Mouse (Mus musculus) liver, adult 2 months (tissue): Measurements from ENCODE around the gene Nos1. TPM values are rescaled to one million over a fixed set of nuclear protein-coding genes. Genes with fewer than 3 reads are reported as not detected.

Experiments
- DNase-seq: peaks from one replicate; pipeline ENCODE4 v3.0.0-alpha.2; 2011; ENCODE audit warnings: low read depth, low spot score; ENCODE audit errors: extremely low read depth
- H3K27ac ChIP-seq: fragments of 200-500 bp; replicated peaks from 2 replicates; pipeline ENCODE4 v1.5.1; 2012; ENCODE audit warnings: low read depth, mild to moderate bottlenecking, control low read depth, inconsistent platforms, low read length; ENCODE audit not compliant: insufficient read depth
- H3K27me3 ChIP-seq: fragments of 200-500 bp; 2 replicates; pipeline ENCODE4 v1.6.1; 2012; ENCODE audit warnings: mild to moderate bottlenecking, moderate library complexity, low read length, inconsistent platforms; ENCODE audit not compliant: control insufficient read depth, insufficient read depth
- H3K36me3 ChIP-seq: fragments of 200-500 bp; 2 replicates; pipeline ENCODE4 v1.6.1; 2012; ENCODE audit warnings: low read length, inconsistent platforms; ENCODE audit not compliant: control insufficient read depth, insufficient read depth
- H3K4me1 ChIP-seq: fragments of 200-500 bp; 2 replicates; pipeline ENCODE4 v1.6.1; 2011; ENCODE audit warnings: low read length; ENCODE audit not compliant: control insufficient read depth, insufficient read depth
- H3K4me3 ChIP-seq: fragments of 200-500 bp; 2 replicates; pipeline ENCODE4 v1.5.1; 2011; ENCODE audit warnings: low read depth, mild to moderate bottlenecking, control low read depth, low read length, moderate library complexity; ENCODE audit not compliant: insufficient read depth
- H3K79me2 ChIP-seq: fragments of 200-500 bp; 2 replicates; pipeline ENCODE4 v1.6.1; 2012; ENCODE audit warnings: inconsistent platforms, mild to moderate bottlenecking, low read length, moderate library complexity; ENCODE audit not compliant: control insufficient read depth, insufficient read depth
- H3K9ac ChIP-seq: fragments of 200-500 bp; 2 replicates; pipeline ENCODE4 v1.6.1; 2012; ENCODE audit warnings: low read depth, mild to moderate bottlenecking, control low read depth, inconsistent platforms, low read length
- CTCF ChIP-seq: fragments of 200-500 bp; IDR thresholded peaks from 2 replicates; pipeline ENCODE4 v1.5.1; 2011; ENCODE audit warnings: low read depth, low read length, control low read depth
- POLR2A ChIP-seq: fragments of 200-500 bp; IDR thresholded peaks from 2 replicates; pipeline ENCODE4 v1.6.1; 2011; ENCODE audit warnings: low read length, control low read depth; ENCODE audit not compliant: insufficient read depth; ENCODE audit errors: extremely low read depth
- WGBS: fragments of 180-500 bp; shearing (Covaris S2); methylation state at CpG from one replicate; pipeline ENCODE4 v1.1.7; 2018; 5-methylcytosine and 5-hydroxymethylcytosine counted together
- polyA plus RNA-seq: library from polyadenylated mRNA; depleted of rRNA; stranded (reverse); fragments of >200 nt; gene quantifications from 2 replicates; pipeline ENCODE4 v1.2.3, GENCODE M21; 2012; rRNA removed
- total RNA-seq: library from RNA; depleted of rRNA; stranded (reverse); fragments of >200 nt; gene quantifications from 2 replicates; pipeline ENCODE4 v1.2.3, GENCODE M21; 2014; rRNA removed

Gene Nos1
- total RNA-seq (0.09 TPM in 1 of 2 replicates, not detected in the other), polyA plus RNA-seq (0.04 and 0.05 TPM in 2 replicates)

DNA sequence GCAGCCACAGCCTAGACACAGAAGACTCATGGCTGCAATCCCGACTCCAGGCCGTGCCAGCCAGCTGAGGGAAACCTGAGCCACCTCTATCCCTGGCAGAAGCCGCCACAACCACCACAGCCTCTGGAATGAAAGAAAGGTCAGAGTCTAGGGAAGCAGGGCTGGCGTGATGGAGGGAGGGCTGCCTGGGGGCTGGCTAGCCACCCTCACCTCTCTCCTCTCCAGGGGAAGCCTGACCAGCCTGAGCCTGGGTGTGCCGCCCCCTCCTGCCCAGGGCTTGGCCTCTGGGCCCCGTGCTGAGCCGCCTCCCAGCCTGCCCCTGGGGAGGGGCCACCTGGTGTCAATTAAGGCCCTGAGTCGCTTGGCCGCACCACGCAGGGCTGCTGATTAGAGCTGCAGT, at the start of gene Nos1:
Gene Nos1, plus strand, starts transcription at position 352 of the 400 bp plus-strand sequence.
- no peak within 1 kb of the TSS for H3K9ac ChIP-seq
- no peak within 1 kb of the TSS for H3K27ac ChIP-seq
- H3K4me3 ChIP-seq: no peak within 1 kb of the TSS
- DNase-seq: no peak
- WGBS: 37% methylated on average over 10 of the region's 10 CpGs
- no peaks in the 10 kb centered on the region for H3K36me3 ChIP-seq
- no peak for TF ChIP-seq CTCF
- no peak for TF ChIP-seq POLR2A
- no peaks in the 10 kb centered on the region for H3K27me3 ChIP-seq
- no peaks in the 10 kb centered on the region for H3K79me2 ChIP-seq
- no peaks in the 10 kb centered on the region for H3K4me1 ChIP-seq

DNA sequence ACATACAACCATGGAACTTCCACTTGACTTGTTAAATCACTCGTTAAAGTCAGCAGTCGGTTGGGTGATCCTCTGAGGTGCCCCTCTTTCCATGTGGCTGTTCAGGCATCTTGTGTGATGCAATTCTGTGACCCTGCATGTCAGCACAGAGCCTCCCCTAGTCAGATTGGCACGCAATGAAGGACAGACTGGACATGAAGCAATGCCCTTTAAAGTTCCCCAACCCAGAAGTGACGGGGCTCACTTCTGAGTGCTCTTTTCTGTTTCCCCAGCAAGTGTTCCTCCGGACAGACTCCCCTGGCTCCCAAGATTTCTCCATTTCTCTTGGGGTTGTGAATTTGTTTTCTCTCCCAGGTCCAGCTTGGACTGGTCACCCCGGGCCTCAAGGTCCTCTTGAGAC, 49.5 kb upstream of the Nos1 start:
- DNase-seq: no peak
- no peak overlapping the region for H3K27ac ChIP-seq
- WGBS: 66% methylated on average over 6 of the region's 6 CpGs
- H3K79me2 ChIP-seq: no peaks in the 10 kb centered on the region
- no peaks in the 10 kb centered on the region for H3K27me3 ChIP-seq
- no peaks in the 10 kb centered on the region for H3K36me3 ChIP-seq
- no peaks in the 10 kb centered on the region for H3K4me1 ChIP-seq
- TF ChIP-seq CTCF: no peak
- TF ChIP-seq POLR2A: no peak
- no peak overlapping the region for H3K4me3 ChIP-seq
- H3K9ac ChIP-seq: no peak overlapping the region

DNA sequence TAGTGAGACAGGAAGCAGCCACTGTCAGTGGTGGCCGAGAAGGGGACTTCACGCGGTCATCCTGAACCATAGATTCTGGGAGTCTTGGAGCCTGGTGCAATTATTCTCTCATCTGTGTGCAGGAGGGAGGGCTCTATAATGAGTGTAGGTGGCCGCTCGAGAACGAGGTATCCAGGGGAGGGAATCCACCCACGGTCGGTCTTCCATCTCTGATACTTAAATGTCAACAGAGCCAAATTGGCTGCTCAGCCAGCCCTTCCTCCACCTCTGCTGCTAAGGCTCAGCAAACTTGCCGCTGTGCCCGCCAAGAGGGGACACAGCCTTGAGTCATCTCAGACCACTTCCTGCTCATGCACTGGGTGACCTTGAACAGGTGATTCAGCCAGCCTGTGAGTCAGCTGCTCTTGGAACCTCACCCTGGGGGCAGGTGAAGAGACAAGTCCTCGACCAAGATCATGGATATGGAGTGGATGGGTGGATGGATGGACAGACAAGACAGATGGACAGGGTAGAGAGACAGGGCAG, 36.1 kb upstream of the Nos1 start:
- Histone ChIP-seq H3K9ac (no peak overlapping the region), H3K4me3 (no peak overlapping the region), H3K79me2 (no peaks in the 10 kb centered on the region), H3K27me3 (no peaks in the 10 kb centered on the region), H3K36me3 (no peaks in the 10 kb centered on the region), H3K27ac (no peak overlapping the region), H3K4me1 (no peaks in the 10 kb centered on the region)
- no peak for DNase-seq
- TF ChIP-seq POLR2A: no peak
- TF ChIP-seq CTCF: no peak
- 33% methylated on average over 11 of the region's 11 CpGs for WGBS

DNA sequence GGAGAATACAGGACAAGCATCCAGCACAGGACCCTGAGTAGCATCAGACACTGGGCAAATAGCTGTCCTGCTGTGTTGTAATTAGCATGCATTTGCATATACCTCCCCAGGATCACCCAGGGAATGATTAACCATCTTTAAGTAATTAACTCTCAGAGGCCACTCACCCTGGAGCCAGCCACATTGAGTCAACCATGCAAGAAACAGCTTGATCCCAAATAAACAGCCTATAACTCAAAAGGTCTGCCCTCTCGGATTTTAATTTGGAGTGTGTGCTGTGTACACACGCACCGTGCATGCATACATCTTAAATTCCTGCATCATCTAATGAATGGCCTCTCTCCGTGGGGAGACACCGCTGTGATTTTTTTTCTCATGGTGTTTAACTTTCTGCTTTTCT, 31.5 kb upstream of the Nos1 start:
- no peak for DNase-seq
- no peaks in the 10 kb centered on the region for H3K27me3 ChIP-seq
- H3K36me3 ChIP-seq: no peaks in the 10 kb centered on the region
- H3K27ac ChIP-seq: no peak overlapping the region
- H3K9ac ChIP-seq: no peak overlapping the region
- H3K79me2 ChIP-seq: no peaks in the 10 kb centered on the region
- TF ChIP-seq CTCF (no peak), POLR2A (no peak)
- WGBS: 38% methylated on average over 5 of the region's 5 CpGs
- no peaks in the 10 kb centered on the region for H3K4me1 ChIP-seq
- no peak overlapping the region for H3K4me3 ChIP-seq

DNA sequence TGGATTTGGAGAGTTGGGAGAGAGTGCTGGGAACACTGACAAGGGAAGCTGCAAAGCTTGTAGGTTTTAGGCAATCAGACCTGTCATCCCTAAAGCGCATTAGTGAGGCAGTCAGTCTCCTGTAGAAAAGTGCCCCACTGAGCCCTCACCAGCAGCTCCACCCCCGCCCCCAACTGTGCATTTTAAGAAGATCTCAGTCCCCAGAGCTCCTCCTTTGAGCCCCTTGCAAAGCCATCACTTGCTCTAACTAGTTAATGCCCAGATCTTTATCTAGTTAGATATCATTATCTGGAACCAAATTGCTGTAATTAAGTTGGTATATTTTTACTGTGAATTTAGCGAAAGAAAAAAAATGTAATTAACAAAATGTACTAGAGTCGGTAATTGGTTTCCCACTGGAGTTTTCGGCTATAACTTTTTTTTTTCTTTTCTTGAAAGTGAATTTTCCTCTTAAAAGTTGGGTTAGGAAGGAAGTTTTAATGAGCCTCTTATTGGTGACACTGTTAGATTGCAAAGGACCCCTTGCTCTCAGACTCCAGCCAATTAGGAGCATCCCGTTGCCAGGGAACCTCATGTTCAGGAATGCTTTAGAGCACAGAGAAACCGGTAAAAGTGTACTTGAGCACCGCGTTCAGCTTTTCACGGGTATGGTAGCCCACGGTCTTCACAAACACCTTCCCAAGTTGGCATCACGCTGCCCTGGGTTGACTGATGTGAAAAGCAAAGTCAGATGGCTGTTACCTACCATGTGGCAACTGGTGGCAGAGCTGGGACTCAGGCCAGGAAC, 22.9 kb upstream of the Nos1 start:
- Histone ChIP-seq H3K27ac (no peak overlapping the region), H3K27me3 (no peaks in the 10 kb centered on the region), H3K36me3 (no peaks in the 10 kb centered on the region), H3K79me2 (no peaks in the 10 kb centered on the region), H3K4me1 (no peaks in the 10 kb centered on the region), H3K4me3 (no peak overlapping the region), H3K9ac (no peak overlapping the region)
- 56% methylated on average over 12 of the region's 12 CpGs for WGBS
- DNase-seq: no peak
- TF ChIP-seq CTCF (no peak), POLR2A (no peak)
